Mouse (Mus musculus) liver, embryonic 16.5 days (tissue): ENCODE results near the gene Pten. TPM values are rescaled to one million over a fixed set of nuclear protein-coding genes. Genes with fewer than 3 reads are reported as not detected.

ENCODE experiments used
- ATAC-seq: fragments of 200-750 bp; cut with Nextera tagmentation; 2 replicates; pipeline ENCODE4 v1.8.0; 2017; ENCODE audit warnings: low read depth, mild to moderate bottlenecking, moderate number of reproducible peaks, moderate library complexity
- H3K27ac ChIP-seq: fragments of 300-500 bp; sonication (generic); 2 replicates; pipeline ENCODE4 v1.5.1; 2014; ENCODE audit warnings: mild to moderate bottlenecking, low read length
- H3K27me3 ChIP-seq: fragments of 300-500 bp; sonication (generic); 2 replicates; pipeline ENCODE4 v1.6.1; 2014; ENCODE audit warnings: low read depth, low read length, mixed read lengths; ENCODE audit not compliant: control insufficient read depth, insufficient read depth
- H3K36me3 ChIP-seq: fragments of 300-500 bp; sonication (generic); 2 replicates; pipeline ENCODE4 v1.6.1; 2014; ENCODE audit warnings: mild to moderate bottlenecking; ENCODE audit not compliant: control insufficient read depth, insufficient read depth
- H3K4me1 ChIP-seq: fragments of 300-500 bp; sonication (generic); 2 replicates; pipeline ENCODE4 v1.6.1; 2014; ENCODE audit warnings: low read depth, low read length, mixed read lengths; ENCODE audit not compliant: control insufficient read depth
- H3K4me2 ChIP-seq: fragments of 300-500 bp; sonication (generic); 2 replicates; pipeline ENCODE4 v1.6.1; 2014; ENCODE audit warnings: low read depth, low read length, mixed read lengths
- H3K4me3 ChIP-seq: fragments of 300-500 bp; sonication (generic); 2 replicates; pipeline ENCODE4 v1.5.1; 2014; ENCODE audit warnings: low read depth, mild to moderate bottlenecking, low read length
- H3K9ac ChIP-seq: fragments of 300-500 bp; sonication (generic); 2 replicates; pipeline ENCODE4 v1.6.1; 2014; ENCODE audit warnings: low read depth, low read length
- H3K9me3 ChIP-seq: fragments of 300-500 bp; sonication (generic); replicated peaks from 2 replicates; pipeline ENCODE4 v1.6.1; 2016; ENCODE audit warnings: low read length; ENCODE audit not compliant: control insufficient read depth
- WGBS: fragments of 180-500 bp; shearing (Covaris S2); extraction: QIAGEN DNeasy Blood & Tissue Kit; methylation state at CpG from one replicate; pipeline ENCODE4 v1.1.7; 2014; ENCODE audit not compliant: insufficient replicate concordance; 5-methylcytosine and 5-hydroxymethylcytosine counted together
- polyA plus RNA-seq: library from polyadenylated mRNA; unstranded; fragments of >200 nt; fragmentation: Nextera tagmentation; extraction: Ambion mirVana; gene quantifications from 2 replicates; pipeline ENCODE4 v1.2.1, GENCODE M21; 2015

Pten gene
- polyA plus RNA-seq, 1 experiment from 2014 or later: 2.2 TPM

- Histone ChIP-seq H3K9me3 (no peaks in the 10 kb centered on the region), H3K4me2 (no peak overlapping the region), H3K9ac (no peak overlapping the region), H3K27me3 (no peaks in the 10 kb centered on the region), H3K4me3 (no peak overlapping the region), H3K27ac (no peak overlapping the region), H3K4me1 (peaks cover 9% of the 10 kb centered on the region), H3K36me3 (no peaks in the 10 kb centered on the region)
- 37% methylated on average over 3 of the region's 3 CpGs for WGBS
- ATAC-seq: no peak
These were observed 32.2 kb downstream of the Pten start for GRCm38 (mm10) chr19:32789535-32789934.

GRCm38 (mm10) chr19:32792610-32793009, 35.3 kb downstream of the Pten start:
- H3K4me2 ChIP-seq: no peak overlapping the region
- no peak overlapping the region for H3K4me3 ChIP-seq

GRCm38 (mm10) chr19:32793901-32794300, 36.6 kb downstream of the Pten start:
- H3K36me3 ChIP-seq: no peaks in the 10 kb centered on the region
- no peak overlapping the region for H3K4me3 ChIP-seq
- no peaks in the 10 kb centered on the region for H3K9me3 ChIP-seq
- H3K27ac ChIP-seq: no peak overlapping the region
- no peak overlapping the region for H3K4me2 ChIP-seq
- H3K27me3 ChIP-seq: no peaks in the 10 kb centered on the region
- no peak for ATAC-seq
- peaks cover 1% of the 10 kb centered on the region for H3K4me1 ChIP-seq
- H3K9ac ChIP-seq: no peak overlapping the region

More at GRCm38 (mm10) chr19:32792610-32793009, 35.3 kb downstream of the Pten start:
- WGBS: 55% methylated on average over 6 of the region's 6 CpGs
- H3K27me3 ChIP-seq: no peaks in the 10 kb centered on the region
- no peak overlapping the region for H3K9ac ChIP-seq
- H3K36me3 ChIP-seq: no peaks in the 10 kb centered on the region
- no peak for ATAC-seq
- H3K27ac ChIP-seq: no peak overlapping the region
- peaks cover 9% of the 10 kb centered on the region for H3K4me1 ChIP-seq
- no peaks in the 10 kb centered on the region for H3K9me3 ChIP-seq

- no peak overlapping the region for H3K9ac ChIP-seq
- H3K4me1 ChIP-seq: no peaks in the 10 kb centered on the region
- ATAC-seq: no peak
- H3K36me3 ChIP-seq: no peaks in the 10 kb centered on the region
- 68% methylated on average over 2 of the region's 2 CpGs for WGBS
- no peak overlapping the region for H3K4me3 ChIP-seq
- no peak overlapping the region for H3K27ac ChIP-seq
- H3K27me3 ChIP-seq: no peaks in the 10 kb centered on the region
- H3K4me2 ChIP-seq: no peak overlapping the region
- H3K9me3 ChIP-seq: no peaks in the 10 kb centered on the region
These were observed 43.3 kb downstream of the Pten start for GRCm38 (mm10) chr19:32800557-32800956.

- H3K27me3 ChIP-seq: no peaks in the 10 kb centered on the region
- ATAC-seq: no peak
- H3K36me3 ChIP-seq: no peaks in the 10 kb centered on the region
- H3K27ac ChIP-seq: no peak overlapping the region; the same call in 1 of the 2 replicates
- H3K4me2 ChIP-seq: no peak overlapping the region
- WGBS: 43% methylated on average over 4 of the region's 4 CpGs
- no peaks in the 10 kb centered on the region for H3K9me3 ChIP-seq
- no peaks in the 10 kb centered on the region for H3K4me1 ChIP-seq
- no peak overlapping the region for H3K9ac ChIP-seq
- H3K4me3 ChIP-seq: no peak overlapping the region
These were observed 47.4 kb downstream of the Pten start for GRCm38 (mm10) chr19:32804703-32805102.

GRCm38 (mm10) chr19:32807610-32808009, 50.3 kb downstream of the Pten start:
- no peak overlapping the region for H3K27ac ChIP-seq
- H3K36me3 ChIP-seq: no peaks in the 10 kb centered on the region
- H3K4me2 ChIP-seq: no peak overlapping the region
- no peaks in the 10 kb centered on the region for H3K4me1 ChIP-seq
- H3K9me3 ChIP-seq: no peaks in the 10 kb centered on the region
- H3K27me3 ChIP-seq: no peaks in the 10 kb centered on the region
- ATAC-seq: no peak
- WGBS: 78% methylated on average over 2 of the region's 2 CpGs
- no peak overlapping the region for H3K4me3 ChIP-seq
- no peak overlapping the region for H3K9ac ChIP-seq

- no peak for ATAC-seq
- peak overlapping the region; percentile 11; the same call in 1 of the 2 replicates for H3K4me2 ChIP-seq
- H3K27ac ChIP-seq: no peak overlapping the region
- WGBS: 71% methylated on average over 6 of the region's 6 CpGs
- no peaks in the 10 kb centered on the region for H3K4me1 ChIP-seq
- no peak overlapping the region for H3K4me3 ChIP-seq
- H3K9me3 ChIP-seq: no peaks in the 10 kb centered on the region
- H3K36me3 ChIP-seq: no peaks in the 10 kb centered on the region
- H3K9ac ChIP-seq: no peak overlapping the region
- H3K27me3 ChIP-seq: no peaks in the 10 kb centered on the region
These were observed 51.4 kb downstream of the Pten start for GRCm38 (mm10) chr19:32808690-32809089.

GRCm38 (mm10) chr19:32809117-32809516, 51.8 kb downstream of the Pten start:
- H3K9ac ChIP-seq: no peak overlapping the region
- H3K4me1 ChIP-seq: no peaks in the 10 kb centered on the region
- H3K27ac ChIP-seq: no peak overlapping the region
- H3K27me3 ChIP-seq: no peaks in the 10 kb centered on the region
- no peak for ATAC-seq
- no peaks in the 10 kb centered on the region for H3K9me3 ChIP-seq
- no peak overlapping the region for H3K4me3 ChIP-seq
- WGBS: 69% methylated on average over 3 of the region's 3 CpGs
- H3K4me2 ChIP-seq: no peak overlapping the region
- no peaks in the 10 kb centered on the region for H3K36me3 ChIP-seq

- Histone ChIP-seq H3K9me3 (no peaks in the 10 kb centered on the region), H3K36me3 (peaks cover 4% of the 10 kb centered on the region), H3K4me2 (no peak overlapping the region), H3K4me3 (no peak overlapping the region), H3K27ac (no peak overlapping the region), H3K9ac (no peak overlapping the region), H3K27me3 (no peaks in the 10 kb centered on the region), H3K4me1 (no peaks in the 10 kb centered on the region)
- ATAC-seq: no peak
- 68% methylated on average over 4 of the region's 4 CpGs for WGBS
These were observed 61.5 kb downstream of the Pten start for GRCm38 (mm10) chr19:32818759-32819158.
